17 mouse cellular contexts compared by ENCODE assay signal in genomic region chr1:91333582-91333981, GRCm38 (mm10). TPM values are rescaled to one million over a fixed set of nuclear protein-coding genes. Genes with fewer than 3 reads are reported as not detected.
"Had no signal": no experiment of that assay in that cellular context is flagged by ENCODE, and none has a peak within 500 bp of the region (broad histone marks: within the 10 kb centered on the region; RNA-seq: fewer than 3 reads in every experiment).

No protein-coding gene starts in this region.

- ATAC-seq: midbrain, embryonic 16.5 days had no signal

- DNase-seq: kidney, postnatal 25 days; lung, postnatal 14 days; retina, postnatal 1 day; right cerebral cortex, postnatal 4 days; spleen, adult 18-20 months; thymus, adult 18-20 months; thymus, postnatal 14 days had no signal

- H3K4me3 ChIP-seq: left cerebral cortex, adult 2 months; limb, embryonic 10.5 days; lung, embryonic 15.5 days; midbrain, embryonic 12.5 days; neural tube, embryonic 13.5 days had no signal

- H3K9ac ChIP-seq: lung, embryonic 15.5 days; midbrain, embryonic 12.5 days; neural tube, embryonic 13.5 days had no signal

- H3K4me1 ChIP-seq: lung, embryonic 15.5 days; midbrain, embryonic 12.5 days; neural tube, embryonic 13.5 days had no signal

- H3K9me3 ChIP-seq: limb, embryonic 10.5 days; lung, embryonic 15.5 days; midbrain, embryonic 12.5 days; neural tube, embryonic 13.5 days had no signal

- H3K4me2 ChIP-seq: liver, embryonic 11.5 days; lung, embryonic 15.5 days; midbrain, embryonic 12.5 days; neural tube, embryonic 13.5 days had no signal

- H3K27ac ChIP-seq: limb, embryonic 10.5 days; lung, embryonic 15.5 days; midbrain, embryonic 12.5 days; neural tube, embryonic 13.5 days had no signal

- H3K36me3 ChIP-seq: limb, embryonic 10.5 days; lung, embryonic 15.5 days; midbrain, embryonic 12.5 days; neural tube, embryonic 13.5 days had no signal

- H3K27me3 ChIP-seq: lung, embryonic 15.5 days; midbrain, embryonic 12.5 days; neural tube, embryonic 13.5 days had no signal

RNA-seq across cellular contexts. Expression of gene Espnl, which starts 11.7 kb away (rescaled TPM):
- total RNA-seq: layer of hippocampus, postnatal 25 days had no signal
- polyA plus RNA-seq: limb, embryonic 10.5 days; liver, embryonic 16.5 days; stomach, embryonic 14.5 days had no signal

RNA-seq across cellular contexts. Expression of gene Klhl30, which starts 17.2 kb away (rescaled TPM):
- total RNA-seq: layer of hippocampus, postnatal 25 days had no signal

RNA-seq across cellular contexts. Expression of gene Erfe, which starts 32.6 kb away (rescaled TPM):
- total RNA-seq: layer of hippocampus, postnatal 25 days had no signal
